Mouse (Mus musculus) forebrain, embryonic 15.5 days (tissue): ENCODE data around the gene Zfp791. TPM values are rescaled to one million over a fixed set of nuclear protein-coding genes. Genes with fewer than 3 reads are reported as not detected.
"Not testable (repeated sequence)": the region's sequence is repeated elsewhere in the genome, so short reads cannot be mapped to it uniquely, and the experiment has no call there.

Experiments
- ATAC-seq: fragments of 200-750 bp; cut with Nextera tagmentation; replicated peaks from 2 replicates; pipeline ENCODE4 v1.8.0; 2017; ENCODE audit warnings: mild to moderate bottlenecking, moderate TSS enrichment, moderate library complexity
- H3K27ac ChIP-seq: fragments of 300-500 bp; sonication (generic); replicated peaks from 2 replicates; pipeline ENCODE4 v1.5.1; 2015; ENCODE audit warnings: mild to moderate bottlenecking, inconsistent platforms
- H3K27me3 ChIP-seq: fragments of 300-500 bp; sonication (generic); 2 replicates; pipeline ENCODE4 v1.6.1; 2015; ENCODE audit warnings: inconsistent platforms
- H3K36me3 ChIP-seq: fragments of 300-500 bp; sonication (generic); 2 replicates; pipeline ENCODE4 v1.6.1; 2015; ENCODE audit warnings: mild to moderate bottlenecking, inconsistent platforms
- H3K4me1 ChIP-seq: fragments of 300-500 bp; sonication (generic); 2 replicates; pipeline ENCODE4 v1.6.1; 2015; ENCODE audit warnings: inconsistent platforms
- H3K4me2 ChIP-seq: fragments of 300-500 bp; sonication (generic); replicated peaks from 2 replicates; pipeline ENCODE4 v1.6.1; 2015; ENCODE audit warnings: mild to moderate bottlenecking, inconsistent platforms
- H3K4me3 ChIP-seq: fragments of 300-500 bp; sonication (generic); 2 replicates; pipeline ENCODE4 v1.5.1; 2015; ENCODE audit warnings: mild to moderate bottlenecking, inconsistent platforms
- H3K9ac ChIP-seq: fragments of 300-500 bp; sonication (generic); replicated peaks from 2 replicates; pipeline ENCODE4 v1.6.1; 2015; ENCODE audit warnings: mild to moderate bottlenecking, inconsistent platforms
- H3K9me3 ChIP-seq: fragments of 300-500 bp; sonication (generic); 2 replicates; pipeline ENCODE4 v1.6.1; 2016; ENCODE audit warnings: inconsistent platforms
- WGBS: fragments of 180-500 bp; shearing (Covaris S2); methylation state at CpG from one replicate; pipeline ENCODE4 v1.1.7; 2015; ENCODE audit warnings: mixed read lengths; 5-methylcytosine and 5-hydroxymethylcytosine counted together
- polyA plus RNA-seq: library from polyadenylated mRNA; unstranded; fragments of >200 nt; fragmentation: Nextera tagmentation; extraction: Ambion mirVana; gene quantifications from 2 replicates; pipeline ENCODE4 v1.2.1, GENCODE M21; 2015

Zfp791 gene
- 3.8 and 4.1 TPM in 2 replicates for polyA plus RNA-seq

DNA sequence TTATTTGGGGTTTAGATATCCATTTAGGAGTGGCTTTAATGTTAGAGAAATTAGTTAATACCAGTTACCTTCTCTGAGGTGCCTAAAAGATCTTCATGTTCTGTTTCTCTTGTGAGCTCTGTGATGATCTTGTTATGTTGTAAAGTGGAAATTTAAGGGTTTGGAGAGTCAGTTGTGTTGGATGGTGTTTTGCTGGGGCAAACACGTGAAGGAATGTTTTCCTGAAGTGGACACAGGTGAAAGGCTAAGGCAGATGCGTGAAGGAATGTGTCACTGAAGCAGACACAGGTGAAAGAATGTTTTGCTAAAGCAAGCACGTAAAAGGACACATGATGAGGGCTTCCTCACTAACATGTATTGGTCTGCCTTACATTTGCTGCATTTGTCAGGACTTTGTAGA, at the start of gene Zfp791:
Zfp791 (minus strand) TSS at position 101 of the 400 bp plus-strand sequence.
- WGBS: 81% methylated on average over 3 of the region's 3 CpGs
- no peak within 1 kb of the TSS for H3K9ac ChIP-seq
- no peak within 1 kb of the TSS for H3K4me2 ChIP-seq
- ATAC-seq: no peak
- H3K27me3 ChIP-seq: no peaks in the 10 kb centered on the region
- no peak within 1 kb of the TSS for H3K4me3 ChIP-seq
- H3K36me3 ChIP-seq: no peaks in the 10 kb centered on the region
- H3K27ac ChIP-seq: no peak within 1 kb of the TSS
- H3K9me3 ChIP-seq: no peaks in the 10 kb centered on the region
- no peaks in the 10 kb centered on the region for H3K4me1 ChIP-seq

DNA sequence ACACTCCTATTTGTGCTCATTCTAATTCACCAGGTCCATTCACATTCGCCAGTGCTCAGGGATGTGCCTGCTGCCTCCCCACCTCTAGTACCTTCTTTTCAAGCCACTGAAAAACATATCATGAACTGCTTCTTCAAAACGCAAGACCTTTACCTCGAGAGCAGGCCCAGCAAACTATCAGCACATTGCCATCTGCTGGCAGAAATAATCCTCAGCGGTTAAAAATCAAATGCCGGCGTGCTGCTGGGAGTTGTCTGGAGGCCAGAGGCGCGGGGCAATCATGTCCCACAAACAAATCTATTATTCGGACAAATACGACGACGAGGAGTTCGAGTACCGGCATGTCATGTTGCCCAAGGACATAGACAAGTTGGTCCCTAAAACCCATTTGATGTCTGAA, 48.4 kb upstream of the Zfp791 start:
- ATAC-seq: no peak
- H3K9ac ChIP-seq: no peak overlapping the region

DNA sequence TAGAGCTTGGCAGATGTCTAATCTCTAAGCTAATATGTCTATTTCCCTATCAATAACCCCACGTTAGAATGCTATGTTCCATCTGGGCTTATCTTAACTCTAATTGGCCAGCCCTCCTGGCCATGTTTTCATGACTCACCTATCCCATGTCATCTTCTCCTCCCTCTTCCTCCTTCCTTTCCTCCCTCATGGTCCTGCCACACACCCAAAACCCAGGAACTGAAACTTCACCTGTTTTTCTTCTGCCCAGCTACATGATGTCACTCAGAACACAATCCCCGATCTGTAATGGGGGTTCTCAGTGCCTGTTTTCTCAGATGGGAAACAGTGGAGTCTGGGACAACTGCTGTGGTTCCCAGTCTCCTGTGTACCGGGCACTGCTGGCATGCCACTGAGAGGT, 28.7 kb upstream of the Zfp791 start, which contains the start of gene Cks1brt:
Cks1brt (plus strand) TSS at position 301 of the 400 bp plus-strand sequence.
- Histone ChIP-seq H3K27me3 (no peaks in the 10 kb centered on the region), H3K4me3 (no peak within 1 kb of the TSS), H3K4me1 (no peaks in the 10 kb centered on the region), H3K36me3 (no peaks in the 10 kb centered on the region), H3K9ac (no peak within 1 kb of the TSS), H3K4me2 (no peak within 1 kb of the TSS), H3K9me3 (peaks cover 15% of the 10 kb centered on the region), H3K27ac (no peak within 1 kb of the TSS)
- 86% methylated on average over 3 of the region's 3 CpGs for WGBS
- no peak for ATAC-seq

More for the DNA sequence above, 48.4 kb upstream of the Zfp791 start:
- Histone ChIP-seq H3K36me3 (no peaks in the 10 kb centered on the region), H3K9me3 (no peaks in the 10 kb centered on the region), H3K4me3 (no peak overlapping the region), H3K27me3 (no peaks in the 10 kb centered on the region), H3K4me1 (no peaks in the 10 kb centered on the region), H3K4me2 (no peak overlapping the region), H3K27ac (no peak overlapping the region)
- 33% methylated on average over 14 of the region's 14 CpGs for WGBS

DNA sequence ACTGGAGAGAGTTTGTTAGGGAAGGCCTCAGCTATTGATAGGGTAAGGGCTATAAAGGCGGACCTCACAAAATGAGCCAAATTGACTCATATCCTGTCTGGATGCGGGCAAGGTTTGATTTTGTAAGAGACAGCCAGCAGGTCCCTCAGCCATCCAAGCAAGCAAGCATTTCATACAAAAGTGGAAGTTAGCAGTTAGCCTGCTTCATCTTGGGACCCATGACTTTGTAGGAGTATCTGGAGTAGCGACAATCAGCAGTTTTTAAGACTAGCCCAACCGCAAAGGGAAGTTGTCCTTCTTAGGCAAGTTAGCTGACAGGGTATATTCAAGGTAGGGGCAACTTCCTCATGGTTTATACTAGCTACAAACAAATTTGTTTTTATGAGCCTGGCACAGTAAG, 19.6 kb upstream of the Zfp791 start:
- no peaks in the 10 kb centered on the region for H3K4me1 ChIP-seq
- H3K4me2 ChIP-seq: no peak overlapping the region
- H3K4me3 ChIP-seq: no peak overlapping the region
- no peak for ATAC-seq
- no peaks in the 10 kb centered on the region for H3K27me3 ChIP-seq
- H3K9me3 ChIP-seq: no peaks in the 10 kb centered on the region
- H3K9ac ChIP-seq: no peak overlapping the region
- H3K27ac ChIP-seq: no peak overlapping the region
- 93% methylated on average over 4 of the region's 4 CpGs for WGBS
- no peaks in the 10 kb centered on the region for H3K36me3 ChIP-seq

DNA sequence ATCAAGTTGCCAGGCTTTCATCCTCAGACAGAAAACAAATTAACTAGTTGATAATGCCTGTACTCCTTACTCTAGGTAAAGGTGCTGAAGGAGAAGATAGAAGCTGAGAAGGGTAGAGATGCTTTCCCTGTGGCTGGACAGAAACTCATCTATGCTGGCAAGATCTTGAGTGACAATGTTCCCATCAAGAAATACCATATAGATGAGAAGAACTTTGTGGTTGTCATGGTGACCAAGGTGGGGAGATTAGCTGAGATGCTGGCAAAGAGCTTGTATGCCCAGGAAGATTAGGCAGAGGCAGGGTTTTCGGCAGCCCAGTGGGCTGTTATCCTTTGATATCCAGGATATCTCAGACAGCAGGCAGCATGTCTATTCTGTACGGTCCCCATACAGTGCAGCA, 12.8 kb upstream of the Zfp791 start:
- H3K27me3 ChIP-seq, ATAC-seq, H3K9me3 ChIP-seq, H3K4me1 ChIP-seq, H3K4me2 ChIP-seq, H3K36me3 ChIP-seq, H3K4me3 ChIP-seq, H3K9ac ChIP-seq, H3K27ac ChIP-seq: not testable (repeated sequence)
- 96% methylated on average over 2 of the region's 2 CpGs for WGBS

DNA sequence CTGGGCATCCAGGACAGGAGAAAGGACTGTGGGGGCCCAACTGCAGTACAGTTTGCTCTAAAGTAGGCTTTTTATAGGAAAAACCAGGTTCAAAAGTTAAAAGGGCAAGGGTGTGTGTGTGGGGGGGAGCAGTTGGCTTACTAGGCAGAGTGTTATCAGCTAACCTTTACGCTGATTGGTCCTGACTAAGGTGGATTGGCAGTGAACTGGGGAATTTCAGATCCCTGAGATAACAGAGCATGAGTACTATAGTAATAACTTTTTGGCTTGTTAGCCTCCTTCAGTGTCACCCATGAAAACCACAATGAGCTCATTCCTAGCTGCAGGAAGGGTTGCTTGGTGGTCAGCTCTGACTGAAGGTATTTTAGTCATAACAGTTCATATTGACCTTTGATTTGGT, 9.4 kb upstream of the Zfp791 start:
- no peak overlapping the region for H3K4me2 ChIP-seq
- H3K4me3 ChIP-seq: no peak overlapping the region
- 79% methylated on average over 1 of the region's 1 CpGs for WGBS
- no peak for ATAC-seq
- H3K9me3 ChIP-seq: no peaks in the 10 kb centered on the region
- H3K36me3 ChIP-seq: no peaks in the 10 kb centered on the region
- H3K9ac ChIP-seq: no peak overlapping the region
- no peak overlapping the region for H3K27ac ChIP-seq
- H3K27me3 ChIP-seq: 0 out of 2 replicates have a peak, but pooled peaks cover 5% of the 10 kb centered on the region
- H3K4me1 ChIP-seq: no peaks in the 10 kb centered on the region

DNA sequence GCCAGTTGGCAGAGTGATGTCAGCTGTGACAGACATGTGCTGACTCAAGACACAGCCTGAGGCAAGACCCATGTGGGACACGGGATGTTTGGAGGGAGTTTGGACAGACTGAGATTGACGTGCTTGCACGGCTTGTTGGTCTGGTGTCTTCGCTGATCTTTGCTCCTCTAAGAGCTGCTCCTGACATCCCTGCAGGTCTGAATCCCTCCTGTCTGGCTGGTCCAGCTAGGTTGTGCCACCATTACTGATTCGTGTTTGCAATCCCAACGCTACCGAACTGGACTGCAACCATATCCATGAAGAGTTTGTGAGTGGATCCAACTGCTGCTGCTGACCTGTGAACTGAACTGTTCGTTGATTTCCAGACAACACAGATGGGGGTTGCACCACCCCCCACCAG, 796 bp upstream of the Zfp791 start:
- Histone ChIP-seq H3K9me3 (no peaks in the 10 kb centered on the region), H3K4me2 (no peak overlapping the region), H3K9ac (no peak overlapping the region), H3K4me3 (no peak overlapping the region), H3K36me3 (no peaks in the 10 kb centered on the region), H3K27ac (no peak overlapping the region), H3K4me1 (no peaks in the 10 kb centered on the region), H3K27me3 (no peaks in the 10 kb centered on the region)
- 90% methylated on average over 8 of the region's 8 CpGs for WGBS
- no peak for ATAC-seq

DNA sequence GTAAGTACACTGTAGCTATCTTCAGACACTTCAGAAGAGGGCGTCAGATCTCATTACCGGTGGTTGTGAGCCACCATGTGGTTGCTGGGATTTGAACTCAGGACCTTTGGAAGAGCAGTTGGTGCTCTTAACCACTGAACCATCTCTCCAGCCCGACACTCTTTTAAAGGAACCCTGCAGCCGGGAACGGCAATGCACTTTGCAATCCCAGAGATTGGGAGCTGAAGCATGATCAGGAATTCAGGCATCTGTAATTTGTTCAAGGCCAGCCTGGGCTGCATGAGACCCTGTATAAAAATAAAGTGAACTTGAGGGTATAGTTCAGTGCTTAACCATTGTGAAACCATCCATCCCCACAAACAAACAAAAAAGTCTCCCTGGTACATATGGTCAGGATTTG, 2.6 kb downstream of the Zfp791 start:
- 78% methylated on average over 5 of the region's 5 CpGs for WGBS
- not testable (repeated sequence) for H3K9me3 ChIP-seq, H3K27me3 ChIP-seq, H3K4me2 ChIP-seq, ATAC-seq, H3K4me3 ChIP-seq, H3K4me1 ChIP-seq, H3K27ac ChIP-seq, H3K9ac ChIP-seq, H3K36me3 ChIP-seq

DNA sequence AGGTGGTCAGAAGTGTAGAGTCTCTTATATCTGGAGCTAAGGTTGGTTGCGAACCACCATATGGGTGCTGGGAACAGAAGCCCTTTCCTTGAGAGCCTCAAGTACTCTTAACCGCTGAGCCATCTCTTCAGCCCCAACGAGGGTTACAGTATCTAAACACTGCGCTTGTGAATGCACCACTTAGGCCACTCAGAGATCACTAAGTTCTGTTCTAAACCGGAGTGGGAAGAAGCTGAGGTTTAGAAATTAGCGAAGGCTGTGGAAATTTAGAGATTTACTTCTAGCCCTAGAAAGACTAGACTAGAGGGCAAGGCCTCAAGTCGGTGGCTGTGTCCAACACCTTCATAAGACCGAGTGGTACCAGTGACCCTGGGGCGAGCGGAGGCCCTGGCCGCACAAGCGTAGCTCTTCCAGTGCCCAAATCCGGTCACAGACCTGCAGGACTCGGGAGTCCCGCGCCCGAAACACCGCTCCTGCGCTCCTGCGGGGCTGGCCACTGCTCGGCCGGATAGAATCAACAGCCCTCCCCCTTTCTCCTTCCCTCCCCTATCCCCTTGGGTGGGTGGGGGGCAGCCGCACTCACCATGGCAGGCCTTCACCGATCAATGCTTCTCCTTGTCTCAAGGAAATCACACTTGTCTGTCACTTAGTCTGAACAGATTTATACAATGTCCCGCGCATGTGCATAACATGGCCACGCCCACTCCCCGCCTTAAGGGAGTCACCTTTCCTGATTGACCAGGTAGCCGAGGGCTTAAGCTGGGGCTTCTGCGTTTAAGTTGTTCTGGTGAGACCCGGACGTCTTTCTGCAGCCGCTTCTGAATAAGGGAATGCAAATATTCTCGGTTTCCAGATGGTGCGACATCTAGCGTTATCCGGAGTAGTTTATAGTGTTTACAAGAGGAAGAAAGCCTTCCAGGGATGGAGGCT, 3.6 kb downstream of the Zfp791 start:
- Histone ChIP-seq H3K27ac (peak overlapping the region; percentile 64), H3K36me3 (no peaks in the 10 kb centered on the region), H3K4me3 (peak overlapping the region; percentile 65), H3K9me3 (no peaks in the 10 kb centered on the region), H3K9ac (peak overlapping the region; percentile 70), H3K27me3 (no peaks in the 10 kb centered on the region), H3K4me1 (no peaks in the 10 kb centered on the region), H3K4me2 (peak overlapping the region; percentile 81)
- peak; percentile 93 for ATAC-seq
- 7% methylated on average over 37 of the region's 37 CpGs for WGBS

DNA sequence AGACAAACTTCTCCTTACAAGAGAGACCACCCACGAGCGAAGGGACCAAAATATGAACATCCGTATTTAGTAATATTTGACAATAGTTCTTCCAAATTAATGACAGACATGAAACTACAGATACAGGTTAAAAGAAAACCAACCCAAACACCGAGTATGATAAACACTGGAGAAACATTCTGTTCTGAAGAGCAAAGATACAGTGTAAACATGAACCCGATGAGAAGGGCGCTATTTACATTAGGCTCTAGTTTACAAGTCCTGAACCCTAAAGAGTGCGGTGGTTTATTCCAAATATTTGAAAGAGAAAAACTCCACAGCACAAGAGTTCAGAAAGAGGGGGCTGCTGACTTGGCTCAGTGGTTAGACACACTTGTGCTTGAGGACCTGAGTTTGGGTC, 5.9 kb downstream of the Zfp791 start:
- ATAC-seq: no peak
- 92% methylated on average over 7 of the region's 7 CpGs for WGBS

DNA sequence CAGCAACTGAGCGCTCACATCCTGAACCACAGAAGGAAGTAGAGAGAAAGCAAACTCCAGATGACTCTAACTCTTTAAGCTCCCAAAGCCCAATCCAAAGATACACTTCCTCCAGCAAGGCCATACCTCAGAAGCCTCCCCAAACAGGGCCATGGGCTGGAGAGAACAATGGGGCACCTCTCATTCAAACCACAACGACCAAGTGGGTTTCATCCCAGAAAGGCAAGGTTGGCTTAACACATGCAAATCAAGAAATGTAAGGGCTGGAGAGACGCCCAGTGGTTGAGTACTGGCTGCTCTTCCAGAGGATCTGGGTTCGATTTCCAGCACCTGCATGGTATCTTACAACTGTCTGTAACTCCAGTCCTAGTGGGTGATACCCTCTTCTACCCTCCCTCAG, 7.4 kb downstream of the Zfp791 start:
- ATAC-seq: no peak
- Histone ChIP-seq H3K4me2 (no peak overlapping the region), H3K27me3 (no peaks in the 10 kb centered on the region), H3K4me3 (no peak overlapping the region), H3K36me3 (peaks cover 14% of the 10 kb centered on the region; the same call in 1 of the 2 replicates), H3K9me3 (no peaks in the 10 kb centered on the region; the same call in 1 of the 2 replicates), H3K27ac (no peak overlapping the region), H3K4me1 (no peaks in the 10 kb centered on the region), H3K9ac (no peak overlapping the region)
- WGBS: 80% methylated on average over 4 of the region's 4 CpGs

More for the DNA sequence above, 5.9 kb downstream of the Zfp791 start:
- Histone ChIP-seq H3K27me3 (no peaks in the 10 kb centered on the region), H3K9me3 (no peaks in the 10 kb centered on the region; the same call in 1 of the 2 replicates), H3K27ac (no peak overlapping the region), H3K36me3 (no peaks in the 10 kb centered on the region), H3K4me1 (no peaks in the 10 kb centered on the region), H3K4me3 (no peak overlapping the region), H3K9ac (no peak overlapping the region), H3K4me2 (no peak overlapping the region)

DNA sequence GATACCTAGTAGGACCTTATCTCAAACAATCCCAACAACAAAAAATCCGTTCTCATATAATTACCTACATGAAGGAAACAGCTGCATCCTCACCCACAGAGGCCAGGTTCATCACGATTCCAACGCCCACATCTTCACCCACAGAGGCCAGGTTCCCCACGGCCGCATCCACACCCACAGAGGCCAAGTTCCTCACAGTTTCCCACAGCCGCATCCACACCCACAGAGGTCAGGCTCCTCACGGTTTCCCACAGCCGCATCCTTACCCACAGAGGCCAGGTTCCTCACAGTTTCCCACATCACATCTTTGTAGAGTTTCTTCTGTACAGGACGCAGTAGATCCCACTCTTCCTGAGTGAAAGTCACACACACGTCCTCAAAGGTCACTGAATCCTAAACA, 9.7 kb downstream of the Zfp791 start:
- Histone ChIP-seq H3K9me3 (no peaks in the 10 kb centered on the region; the same call in 1 of the 2 replicates), H3K36me3 (peaks cover 26% of the 10 kb centered on the region), H3K4me1 (no peaks in the 10 kb centered on the region), H3K4me3 (no peak overlapping the region), H3K27me3 (no peaks in the 10 kb centered on the region), H3K9ac (no peak overlapping the region), H3K4me2 (no peak overlapping the region), H3K27ac (no peak overlapping the region)
- no peak for ATAC-seq
- 95% methylated on average over 10 of the region's 10 CpGs for WGBS
